Mouse (Mus musculus): ENCODE results near the gene Gm960. TPM values are rescaled to one million over a fixed set of nuclear protein-coding genes. Genes with fewer than 3 reads are reported as not detected.

Gm960 gene
- polyA plus RNA-seq, 1 experiment from 2014 or later: 6.7 TPM

GRCm38 (mm10) chr19:4623419-4623818, 75.0 kb downstream of the Gm960 start:
- H3K4me3 ChIP-seq (ENCODE audit: low read length): no peak overlapping the region
- 92% methylated on average over 9 of the region's 9 CpGs for WGBS
- 0 out of 2 replicates have a peak, but pooled peaks cover 2% of the 10 kb centered on the region for H3K27me3 ChIP-seq (replicated peaks; ENCODE audit: control insufficient read depth, insufficient read depth, low read length)
- peaks cover 19% of the 10 kb centered on the region for H3K36me3 ChIP-seq (ENCODE audit: control insufficient read depth, insufficient read depth, low read length)
- H3K4me2 ChIP-seq (ENCODE audit: low read length): no peak overlapping the region
- no peaks in the 10 kb centered on the region for H3K9me3 ChIP-seq (ENCODE audit: control insufficient read depth, low read length)
- no peak overlapping the region for H3K9ac ChIP-seq (ENCODE audit: low read depth, low read length)
- no peak overlapping the region for H3K27ac ChIP-seq (ENCODE audit: low read depth, low read length)
- ATAC-seq: no peak
- H3K4me1 ChIP-seq (ENCODE audit: control insufficient read depth, insufficient read depth, low read depth, low read length): peaks cover 19% of the 10 kb centered on the region

GRCm38 (mm10) chr19:4622780-4623179, 75.7 kb downstream of the Gm960 start:
- no peak for ATAC-seq
- no peaks in the 10 kb centered on the region for H3K9me3 ChIP-seq (ENCODE audit: control insufficient read depth, low read length)
- WGBS: 60% methylated on average over 5 of the region's 5 CpGs
- peaks cover 19% of the 10 kb centered on the region for H3K4me1 ChIP-seq (ENCODE audit: control insufficient read depth, insufficient read depth, low read depth, low read length)
- H3K4me3 ChIP-seq (ENCODE audit: low read length): no peak overlapping the region
- no peak overlapping the region for H3K4me2 ChIP-seq (ENCODE audit: low read length)
- 0 out of 2 replicates have a peak, but pooled peaks cover 2% of the 10 kb centered on the region for H3K27me3 ChIP-seq (replicated peaks; ENCODE audit: control insufficient read depth, insufficient read depth, low read length)
- H3K27ac ChIP-seq (ENCODE audit: low read depth, low read length): no peak overlapping the region
- H3K9ac ChIP-seq (ENCODE audit: low read depth, low read length): no peak overlapping the region
- H3K36me3 ChIP-seq (ENCODE audit: control insufficient read depth, insufficient read depth, low read length): peaks cover 19% of the 10 kb centered on the region

GRCm38 (mm10) chr19:4620721-4621120, 77.7 kb downstream of the Gm960 start:
- ATAC-seq: no peak
- H3K27me3 ChIP-seq (replicated peaks; ENCODE audit: control insufficient read depth, insufficient read depth, low read length): 0 out of 2 replicates have a peak, but pooled peaks cover 2% of the 10 kb centered on the region
- no peak overlapping the region for H3K4me3 ChIP-seq (ENCODE audit: low read length)
- no peak overlapping the region for H3K27ac ChIP-seq (ENCODE audit: low read depth, low read length)
- H3K9me3 ChIP-seq (ENCODE audit: control insufficient read depth, low read length): no peaks in the 10 kb centered on the region
- peaks cover 19% of the 10 kb centered on the region for H3K36me3 ChIP-seq (ENCODE audit: control insufficient read depth, insufficient read depth, low read length)
- H3K4me2 ChIP-seq (ENCODE audit: low read length): no peak overlapping the region
- 90% methylated on average over 7 of the region's 7 CpGs for WGBS
- peaks cover 15% of the 10 kb centered on the region for H3K4me1 ChIP-seq (ENCODE audit: control insufficient read depth, insufficient read depth, low read depth, low read length)
- H3K9ac ChIP-seq (ENCODE audit: low read depth, low read length): no peak overlapping the region

- H3K4me2 ChIP-seq (ENCODE audit: low read length): no peak overlapping the region
- H3K9me3 ChIP-seq (ENCODE audit: control insufficient read depth, low read length): no peaks in the 10 kb centered on the region
- no peak overlapping the region for H3K27ac ChIP-seq (ENCODE audit: low read depth, low read length)
- 0 out of 2 replicates have a peak, but pooled peaks cover 2% of the 10 kb centered on the region for H3K27me3 ChIP-seq (replicated peaks; ENCODE audit: control insufficient read depth, insufficient read depth, low read length)
- H3K36me3 ChIP-seq (ENCODE audit: control insufficient read depth, insufficient read depth, low read length): peaks cover 19% of the 10 kb centered on the region
- ATAC-seq: no peak
- no peak overlapping the region for H3K4me3 ChIP-seq (ENCODE audit: low read length)
- no peak overlapping the region for H3K9ac ChIP-seq (ENCODE audit: low read depth, low read length)
- H3K4me1 ChIP-seq (ENCODE audit: control insufficient read depth, insufficient read depth, low read depth, low read length): peaks cover 11% of the 10 kb centered on the region
- 80% methylated on average over 10 of the region's 10 CpGs for whole genome bisulfite sequencing
Observed at GRCm38 (mm10) chr19:4619461-4619860, 79.0 kb downstream of the Gm960 start.

GRCm38 (mm10) chr19:4618183-4618582, 80.3 kb downstream of the Gm960 start:
- Histone ChIP-seq H3K36me3 (ENCODE audit: control insufficient read depth, insufficient read depth, low read length) (peaks cover 20% of the 10 kb centered on the region), H3K4me3 (ENCODE audit: low read length) (no peak overlapping the region), H3K27me3 (replicated peaks; ENCODE audit: control insufficient read depth, insufficient read depth, low read length) (0 out of 2 replicates have a peak, but pooled peaks cover 2% of the 10 kb centered on the region), H3K4me2 (ENCODE audit: low read length) (no peak overlapping the region), H3K9ac (ENCODE audit: low read depth, low read length) (no peak overlapping the region; the same call in 1 of the 2 replicates), H3K4me1 (ENCODE audit: control insufficient read depth, insufficient read depth, low read depth, low read length) (peaks cover 19% of the 10 kb centered on the region), H3K27ac (ENCODE audit: low read depth, low read length) (no peak overlapping the region), H3K9me3 (ENCODE audit: control insufficient read depth, low read length) (no peaks in the 10 kb centered on the region)
- 29% methylated on average over 18 of the region's 18 CpGs for WGBS
- ATAC-seq: no peak

- Histone ChIP-seq H3K27ac (ENCODE audit: low read depth, low read length) (no peak overlapping the region), H3K4me1 (ENCODE audit: control insufficient read depth, insufficient read depth, low read depth, low read length) (peaks cover 32% of the 10 kb centered on the region), H3K9ac (ENCODE audit: low read depth, low read length) (peak overlapping the region; percentile 2; the same call in 1 of the 2 replicates), H3K4me3 (ENCODE audit: low read length) (no peak overlapping the region), H3K36me3 (ENCODE audit: control insufficient read depth, insufficient read depth, low read length) (peaks cover 20% of the 10 kb centered on the region), H3K27me3 (replicated peaks; ENCODE audit: control insufficient read depth, insufficient read depth, low read length) (0 out of 2 replicates have a peak, but pooled peaks cover 2% of the 10 kb centered on the region), H3K4me2 (ENCODE audit: low read length) (no peak overlapping the region), H3K9me3 (ENCODE audit: control insufficient read depth, low read length) (no peaks in the 10 kb centered on the region)
- 37% methylated on average over 4 of the region's 4 CpGs for WGBS
- ATAC-seq: no peak
Observed at GRCm38 (mm10) chr19:4616546-4616945, 81.9 kb downstream of the Gm960 start.

- peak within 1 kb of the TSS; percentile 94 for H3K27ac ChIP-seq (ENCODE audit: low read depth, low read length)
Observed at GRCm38 (mm10) chr19:4615151-4616093, 83.0 kb downstream of the Gm960 start, which contains the start of gene Lrfn4. TSS of gene Lrfn4 (minus strand) at chr19:4615667.

GRCm38 (mm10) chr19:4614305-4615150, 83.9 kb downstream of the Gm960 start:
- peak overlapping the region; percentile 98 for H3K9ac ChIP-seq (ENCODE audit: low read depth, low read length)
- peaks cover 20% of the 10 kb centered on the region for H3K36me3 ChIP-seq (ENCODE audit: control insufficient read depth, insufficient read depth, low read length)
- ATAC-seq: peak; percentile 11; the same call in 1 of the 2 replicates
- H3K4me3 ChIP-seq (ENCODE audit: low read length): peak overlapping the region; percentile 92
- H3K27ac ChIP-seq (ENCODE audit: low read depth, low read length): peak overlapping the region; percentile 94
- 21% methylated on average over 36 of the region's 49 CpGs for WGBS
- 0 out of 2 replicates have a peak, but pooled peaks cover 2% of the 10 kb centered on the region for H3K27me3 ChIP-seq (replicated peaks; ENCODE audit: control insufficient read depth, insufficient read depth, low read length)
- H3K4me2 ChIP-seq (ENCODE audit: low read length): peak overlapping the region; percentile 89
- no peaks in the 10 kb centered on the region for H3K9me3 ChIP-seq (ENCODE audit: control insufficient read depth, low read length)
- peaks cover 32% of the 10 kb centered on the region for H3K4me1 ChIP-seq (ENCODE audit: control insufficient read depth, insufficient read depth, low read depth, low read length)

More at GRCm38 (mm10) chr19:4615151-4616093, 83.0 kb downstream of the Gm960 start, which contains the start of gene Lrfn4:
- ATAC-seq: peak; percentile 93
- peaks cover 32% of the 10 kb centered on the region for H3K4me1 ChIP-seq (ENCODE audit: control insufficient read depth, insufficient read depth, low read depth, low read length)
- H3K36me3 ChIP-seq (ENCODE audit: control insufficient read depth, insufficient read depth, low read length): peaks cover 20% of the 10 kb centered on the region
- peak within 1 kb of the TSS; percentile 89 for H3K4me2 ChIP-seq (ENCODE audit: low read length)
- H3K27me3 ChIP-seq (replicated peaks; ENCODE audit: control insufficient read depth, insufficient read depth, low read length): 0 out of 2 replicates have a peak, but pooled peaks cover 2% of the 10 kb centered on the region
- peak within 1 kb of the TSS; percentile 98 for H3K9ac ChIP-seq (ENCODE audit: low read depth, low read length)
- peak within 1 kb of the TSS; percentile 92 for H3K4me3 ChIP-seq (ENCODE audit: low read length)
- no peaks in the 10 kb centered on the region for H3K9me3 ChIP-seq (ENCODE audit: control insufficient read depth, low read length)
- under 1% methylated on average over 74 of the region's 87 CpGs for WGBS

Data from hindbrain, embryonic 16.5 days (tissue).